8 mouse cellular contexts compared by ENCODE assay signal in the genomic region with DNA sequence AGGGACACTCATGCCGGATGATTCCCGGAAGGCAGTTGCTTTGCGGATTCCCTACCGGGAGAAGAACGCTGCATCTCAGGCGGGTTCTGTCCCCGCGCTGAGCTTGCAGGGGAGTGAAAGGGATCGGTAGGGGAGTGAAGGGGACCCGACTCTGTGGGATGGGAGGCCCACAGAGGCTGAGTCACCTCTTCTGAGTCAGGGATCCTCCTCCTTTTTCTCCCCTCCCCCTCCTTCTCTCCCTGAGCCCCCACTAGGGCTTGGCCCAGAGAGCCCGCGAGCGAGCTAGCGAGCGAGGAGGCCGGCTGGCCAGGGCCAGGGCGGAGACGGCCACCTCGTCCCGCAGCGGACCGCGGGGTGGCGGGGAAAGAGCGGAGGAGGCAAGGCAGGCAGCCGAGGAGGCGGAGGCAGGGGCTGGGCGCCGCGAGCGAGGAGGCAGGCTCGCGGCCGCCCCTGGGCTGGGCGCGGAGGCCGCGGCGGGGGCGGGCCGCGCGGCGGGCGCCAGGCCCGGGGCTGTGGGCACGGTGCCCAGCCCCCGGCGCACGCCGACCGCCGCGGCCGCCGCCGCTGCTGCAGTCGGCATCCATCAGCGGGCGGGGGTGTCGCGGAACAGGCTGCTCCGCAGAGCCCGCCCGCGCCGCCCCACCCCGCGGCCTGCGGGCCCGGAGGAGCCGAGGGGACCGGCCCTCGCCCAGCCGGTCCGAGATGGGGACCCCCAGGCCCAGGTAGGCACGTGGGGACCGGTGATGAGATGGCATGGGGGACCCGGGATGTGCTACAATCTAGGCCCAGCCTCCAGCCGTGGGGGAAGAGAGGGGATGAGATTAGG. TPM values are rescaled to one million over a fixed set of nuclear protein-coding genes. Genes with fewer than 3 reads are reported as not detected.
DNase-seq lines count a peak whose midpoint lies in the region; ATAC-seq and TF ChIP-seq lines count a peak whose summit lies in the region.

No protein-coding gene starts in this region.

- H3K4me1 ChIP-seq in cerebellum, adult 2 months (ENCODE audit: control insufficient read depth, insufficient read depth, low read length), result peaks cover 32% of the 10 kb centered on the region
- H3K4me1 ChIP-seq in hindbrain, embryonic 14.5 days (replicated peaks; ENCODE audit: control insufficient read depth, insufficient read depth, low read length), result peaks cover 18% of the 10 kb centered on the region

- ATAC-seq in hindbrain, embryonic 14.5 days (ENCODE audit: low FRiP score), result peak; percentile 69

- DNase-seq in T-cell, adult 2 months (ENCODE audit: low spot score), result peak; percentile 8
- DNase-seq in cerebellum, adult 2 months, result peak; percentile 87 to 88
- peak; percentile 70 to 74 for DNase-seq in frontal cortex, postnatal 36 days (ENCODE audit: low spot score in 2 of 2)
- DNase-seq in hindbrain, embryonic 14.5 days (ENCODE audit: low spot score), result peak; percentile 67
- peak; percentile 68 to 70 for DNase-seq in left cerebral cortex, adult 18-20 months (ENCODE audit: low spot score in 2 of 2)
- peak; percentile 37 for DNase-seq in lung, postnatal 25 days (ENCODE audit: low spot score)
- peak; percentile 79 for DNase-seq in retina, embryonic 14.5 days (ENCODE audit: low spot score)
- DNase-seq in yolk sac, embryonic 10.5 days (ENCODE audit: low spot score), result peak; percentile 75

- H3K27ac ChIP-seq in cerebellum, adult 2 months (ENCODE audit: insufficient read depth, low read length), result peak overlapping the region; percentile 97
- peak overlapping the region; percentile 75 for H3K27ac ChIP-seq in hindbrain, embryonic 14.5 days

- H3K36me3 ChIP-seq in hindbrain, embryonic 14.5 days (replicated peaks; ENCODE audit: control insufficient read depth, insufficient read depth), result no peaks in the 10 kb centered on the region

- no peaks in the 10 kb centered on the region for H3K9me3 ChIP-seq in hindbrain, embryonic 14.5 days (ENCODE audit: control insufficient read depth, low read length)

- H3K4me3 ChIP-seq in cerebellum, adult 2 months (replicated peaks; ENCODE audit: insufficient read depth, low read depth, low read length), result peak overlapping the region; percentile 86
- peak overlapping the region; percentile 53 for H3K4me3 ChIP-seq in hindbrain, embryonic 14.5 days (replicated peaks; ENCODE audit: low read length)

- TF ChIP-seq POLR2A in cerebellum, adult 2 months (IDR thresholded peaks at IDR 0.05; ENCODE audit: borderline replicate concordance, insufficient read depth, low read length), result peak; percentile 67

- no peaks in the 10 kb centered on the region for H3K27me3 ChIP-seq in cerebellum, adult 2 months (ENCODE audit: control insufficient read depth, insufficient read depth, low read length)
- no peaks in the 10 kb centered on the region for H3K27me3 ChIP-seq in hindbrain, embryonic 14.5 days (ENCODE audit: control insufficient read depth, insufficient read depth, low read length)

- H3K4me2 ChIP-seq in hindbrain, embryonic 14.5 days (replicated peaks), result peak overlapping the region; percentile 96

- under 1% methylated on average over 73 of the region's 80 CpGs for WGBS in cerebellum, adult 2 months
- WGBS in hindbrain, embryonic 14.5 days, result under 1% methylated on average over 64 of the region's 80 CpGs

- H3K9ac ChIP-seq in hindbrain, embryonic 14.5 days, result peak overlapping the region; percentile 90

- no peak for TF ChIP-seq CTCF in cerebellum, adult 2 months (IDR thresholded peaks at IDR 0.05; ENCODE audit: borderline replicate concordance, insufficient read depth, low read depth, low read length)

RNA-seq across cellular contexts. Expression of gene Epb41l1, which starts 54.8 kb away (rescaled TPM):
- 219 and 223 TPM in 2 replicates for polyA plus RNA-seq in cerebellum, adult 2 months (2012; rRNA removed)
- 19.5 and 24.3 TPM in 2 replicates for polyA plus RNA-seq in hindbrain, embryonic 14.5 days (2014; fragmentation: Nextera tagmentation; extraction: Ambion mirVana)
- total RNA-seq in left cerebral cortex, adult 18-20 months (2021), result 100 to 1,000 TPM; 364 to 365 TPM

Comparison
In these comparisons a context has a peak if more than half of its experiments do, and no peak if none do; other contexts are left out.
1. Peak in every context shown above with its lines: DNase-seq, ATAC-seq, H3K4me3 ChIP-seq and H3K27ac ChIP-seq.
2. DNase-seq: peak in every context shown above with its lines; median percentile 88 in cerebellum, adult 2 months; 79 in retina, embryonic 14.5 days; 75 in yolk sac, embryonic 10.5 days; 72 in frontal cortex, postnatal 36 days; 69 in left cerebral cortex, adult 18-20 months; 67 in hindbrain, embryonic 14.5 days; 37 in lung, postnatal 25 days; 8 in T-cell, adult 2 months.